Mouse (Mus musculus): ENCODE results near the gene Car5b.

Gene Car5b

GRCm38 (mm10) chrX:164027607-164028289, at the start of gene Car5b:
Gene Car5b (minus strand): TSS chrX:164027997.
- DNase-seq (ENCODE audit: low read depth) = peak; percentile 28

- DNase-seq (ENCODE audit: low read depth) = peak; percentile 96
Observed at GRCm38 (mm10) chrX:164076040-164076775, 48.4 kb upstream of the Car5b start, which contains the start of gene Siah1b. Gene Siah1b (minus strand): TSS chrX:164076493.

GRCm38 (mm10) chrX:164068968-164069367, 41.2 kb upstream of the Car5b start:
- no peak for DNase-seq (ENCODE audit: low read depth)

GRCm38 (mm10) chrX:164066185-164066584, 38.4 kb upstream of the Car5b start:
- DNase-seq (ENCODE audit: low read depth) = peak; percentile 84

GRCm38 (mm10) chrX:164059070-164059469, 31.3 kb upstream of the Car5b start:
- no peak for DNase-seq (ENCODE audit: low read depth)

- DNase-seq (ENCODE audit: low read depth) = no peak
Observed at GRCm38 (mm10) chrX:164058523-164058922, 30.7 kb upstream of the Car5b start.

- peak; percentile 18 for DNase-seq (ENCODE audit: low read depth)
Observed at GRCm38 (mm10) chrX:164055726-164056125, 27.9 kb upstream of the Car5b start.

GRCm38 (mm10) chrX:164046736-164047135, 18.9 kb upstream of the Car5b start:
- peak; percentile 84 for DNase-seq (ENCODE audit: low read depth)

GRCm38 (mm10) chrX:164042069-164042468, 14.3 kb upstream of the Car5b start:
- no peak for DNase-seq (ENCODE audit: low read depth)

GRCm38 (mm10) chrX:164038882-164039281, 11.1 kb upstream of the Car5b start:
- no peak for DNase-seq (ENCODE audit: low read depth)

- DNase-seq (ENCODE audit: low read depth) = no peak
Observed at GRCm38 (mm10) chrX:164035931-164036330, 8.1 kb upstream of the Car5b start.

- no peak for DNase-seq (ENCODE audit: low read depth)
Observed at GRCm38 (mm10) chrX:164035401-164035800, 7.6 kb upstream of the Car5b start.

- DNase-seq (ENCODE audit: low read depth) = no peak
Observed at GRCm38 (mm10) chrX:164032526-164032925, 4.7 kb upstream of the Car5b start.

GRCm38 (mm10) chrX:164015636-164016035, 12.2 kb downstream of the Car5b start:
- DNase-seq (ENCODE audit: low read depth) = no peak

GRCm38 (mm10) chrX:164014956-164015355, 12.8 kb downstream of the Car5b start:
- DNase-seq (ENCODE audit: low read depth) = no peak

GRCm38 (mm10) chrX:164013318-164013717, 14.5 kb downstream of the Car5b start:
- peak; percentile 83 for DNase-seq (ENCODE audit: low read depth)

- DNase-seq (ENCODE audit: low read depth) = peak; percentile 61
Observed at GRCm38 (mm10) chrX:164004809-164005208, 23.0 kb downstream of the Car5b start.

- DNase-seq (ENCODE audit: low read depth) = peak; percentile 51
Observed at GRCm38 (mm10) chrX:163999848-164000247, 27.9 kb downstream of the Car5b start.

- DNase-seq (ENCODE audit: low read depth) = no peak
Observed at GRCm38 (mm10) chrX:163996754-163997153, 31.0 kb downstream of the Car5b start.

GRCm38 (mm10) chrX:163987718-163988374, 40.0 kb downstream of the Car5b start:
- DNase-seq (ENCODE audit: low read depth) = peak; percentile 5

GRCm38 (mm10) chrX:163982129-163982528, 45.7 kb downstream of the Car5b start:
- DNase-seq (ENCODE audit: low read depth) = no peak

- DNase-seq (ENCODE audit: low read depth) = peak; percentile 29
Observed at GRCm38 (mm10) chrX:163981500-163981899, 46.3 kb downstream of the Car5b start.

- no peak for DNase-seq (ENCODE audit: low read depth)
Observed at GRCm38 (mm10) chrX:163981092-163981491, 46.7 kb downstream of the Car5b start.

Data from 416B (cell line).